Mouse (Mus musculus) MEL (cell line): ENCODE results near the gene Gm2431. TPM values are rescaled to one million over a fixed set of nuclear protein-coding genes. Genes with fewer than 3 reads are reported as not detected.
A peak's percentile ranks its signal among the peaks of the same experiment; 100 is the strongest.
"Not testable (repeated sequence)": the region's sequence is repeated elsewhere in the genome, so short reads cannot be mapped to it uniquely, and the experiment has no call there.

Experiments
- DNase-seq: peaks from one replicate; pipeline ENCODE4 v3.0.0; 2011; ENCODE audit warnings: low read depth, low spot score
- H3K27ac ChIP-seq: 2 replicates; pipeline ENCODE4 v1.5.1; 2012; ENCODE audit warnings: low read depth, mild to moderate bottlenecking, control low read depth, low read length, moderate library complexity; ENCODE audit not compliant: control insufficient read depth
- H3K27me3 ChIP-seq, 2 experiments: fragments of 150-350 bp in 1 of 2; sonication (generic) in 1 of 2; 2 replicates each; pipeline ENCODE4 v1.6.1; 2012; ENCODE audit warnings: low read length in 2 of 2, mild to moderate bottlenecking in 2 of 2, improper control_type of control experiment in 1 of 2, moderate library complexity in 1 of 2; ENCODE audit not compliant: insufficient read depth in 2 of 2, control insufficient read depth in 1 of 2
- H3K36me3 ChIP-seq, 2 experiments: 2 replicates each; pipeline ENCODE4 v1.6.1; 2012 to 2014; ENCODE audit warnings: low read length in 2 of 2, improper control_type of control experiment in 1 of 2, inconsistent platforms in 1 of 2, mild to moderate bottlenecking in 1 of 2; ENCODE audit not compliant: insufficient read depth in 2 of 2, control insufficient read depth in 1 of 2
- H3K4me1 ChIP-seq, 2 experiments: fragments of 150-350 bp in 1 of 2; sonication (generic) in 1 of 2; 2 replicates each; pipeline ENCODE4 v1.6.1; 2012; ENCODE audit warnings: low read length in 2 of 2, improper control_type of control experiment in 1 of 2, mild to moderate bottlenecking in 1 of 2; ENCODE audit not compliant: insufficient read depth in 2 of 2, control insufficient read depth in 1 of 2
- H3K4me3 ChIP-seq, 2 experiments: fragments of 150-350 bp in 1 of 2; sonication (generic) in 1 of 2; 2 replicates each; pipeline ENCODE4 v1.5.1; 2012; ENCODE audit warnings: low read depth in 2 of 2, low read length in 2 of 2, mild to moderate bottlenecking in 2 of 2, moderate library complexity in 2 of 2, control low read depth in 1 of 2, improper control_type of control experiment in 1 of 2; ENCODE audit not compliant: control insufficient read depth in 1 of 2, insufficient read depth in 1 of 2
- H3K79me2 ChIP-seq: 2 replicates; pipeline ENCODE4 v1.6.1; 2012; ENCODE audit warnings: mild to moderate bottlenecking, low read length, moderate library complexity; ENCODE audit not compliant: control insufficient read depth, poor library complexity, insufficient read depth
- H3K9ac ChIP-seq: 2 replicates; pipeline ENCODE4 v1.6.1; 2012; ENCODE audit warnings: low read depth, mild to moderate bottlenecking, control low read depth, low read length, moderate library complexity; ENCODE audit not compliant: control insufficient read depth, poor library complexity, severe bottlenecking
- H3K9me3 ChIP-seq: fragments of 150-350 bp; sonication (generic); replicated peaks from 2 replicates; pipeline ENCODE4 v1.6.1; 2012; ENCODE audit warnings: mild to moderate bottlenecking, low read length, improper control_type of control experiment, moderate library complexity; ENCODE audit not compliant: insufficient read depth
- CHD1 ChIP-seq: IDR thresholded peaks from 2 replicates; pipeline ENCODE4 v1.6.1; 2012; ENCODE audit warnings: low read depth, mild to moderate bottlenecking, inconsistent platforms, low read length, improper control_type of control experiment
- CTCF ChIP-seq, 3 experiments: IDR thresholded peaks in 2 of 3; conservative IDR thresholded peaks in 1 of 3; 2 replicates each; pipeline ENCODE4 v1.5.1; 2011 to 2012; ENCODE audit warnings: low read length in 3 of 3, low read depth in 2 of 3, mild to moderate bottlenecking in 2 of 3, improper control_type of control experiment in 1 of 3, inconsistent platforms in 1 of 3, mixed read lengths in 1 of 3, moderate library complexity in 1 of 3; ENCODE audit not compliant: control insufficient read depth in 1 of 3, insufficient read depth in 1 of 3, poor library complexity in 1 of 3, severe bottlenecking in 1 of 3
- ELF1 ChIP-seq: IDR thresholded peaks from 2 replicates; pipeline ENCODE4 v1.6.1; 2014; ENCODE audit warnings: low read depth, mild to moderate bottlenecking, inconsistent platforms, low read length, improper control_type of control experiment, moderate library complexity
- JUND ChIP-seq: IDR thresholded peaks from 2 replicates; pipeline ENCODE4 v1.6.1; 2011; ENCODE audit warnings: low read depth, mild to moderate bottlenecking, improper control_type of control experiment, low read length
- RAD21 ChIP-seq: IDR thresholded peaks from 2 replicates; pipeline ENCODE4 v1.6.1; 2011; ENCODE audit warnings: mild to moderate bottlenecking, low read depth, low read length, improper control_type of control experiment
- SMC3 ChIP-seq: IDR thresholded peaks from 2 replicates; pipeline ENCODE4 v1.6.1; 2011; ENCODE audit warnings: low read depth, low read length, improper control_type of control experiment
- TAL1 ChIP-seq: IDR thresholded peaks from 2 replicates; pipeline ENCODE4 v1.6.1; 2012; ENCODE audit warnings: mild to moderate bottlenecking, inconsistent platforms, low read length, moderate library complexity, mixed read lengths
- polyA plus RNA-seq, 2 experiments: library from polyadenylated mRNA; stranded (reverse) in 1 of 2; unstranded in 1 of 2; fragments of >175 nt in 1 of 2; fragments of >200 nt in 1 of 2; gene quantifications; 2 replicates each; pipeline versions ENCODE4 v1.2.1 to v1.2.4; 2012; ENCODE audit warnings: low replicate concordance in 2 of 2, low read depth in 1 of 2; ENCODE audit not compliant: insufficient read length in 2 of 2, insufficient read depth in 1 of 2, missing spikeins in 1 of 2
- total RNA-seq: library from RNA; depleted of rRNA; stranded (reverse); fragments of 300-350 nt; gene quantifications from 2 replicates; pipeline ENCODE4 v1.2.3, GENCODE M21; 2012

Gene Gm2431
- total and polyA plus RNA-seq, 3 experiments: not detected

GRCm38 (mm10) chr7:142278183-142278582, 20.0 kb upstream of the Gm2431 start:
- H3K4me3 ChIP-seq, H3K36me3 ChIP-seq, H3K4me1 ChIP-seq, H3K9ac ChIP-seq, H3K79me2 ChIP-seq, H3K27me3 ChIP-seq, H3K27ac ChIP-seq, H3K9me3 ChIP-seq: not testable (repeated sequence)
- TF ChIP-seq JUND (peak; percentile 75; the same call in 1 of the 2 replicates), CTCF (IDR thresholded peaks at IDR 0.05 in 2 of 3, conservative IDR thresholded peaks at IDR 0.05 in 1 of 3; ENCODE audit: control insufficient read depth in 1 of 3, insufficient read depth in 1 of 3, low read depth in 2 of 3, low read length in 3 of 3, poor library complexity in 1 of 3, severe bottlenecking in 1 of 3) (peak; percentile 50 to 68 (median 67)), SMC3 (peak; percentile 20)
- DNase-seq: peak; percentile 52

GRCm38 (mm10) chr7:142274263-142274662, 16.1 kb upstream of the Gm2431 start, which contains the start of gene Gm4559:
Gene Gm4559 (minus strand): TSS chr7:142274363.
- H3K4me3 ChIP-seq, H3K9ac ChIP-seq, H3K79me2 ChIP-seq, H3K27me3 ChIP-seq, H3K36me3 ChIP-seq, H3K9me3 ChIP-seq, DNase-seq, H3K27ac ChIP-seq, H3K4me1 ChIP-seq: not testable (repeated sequence)

- H3K79me2 ChIP-seq: no peaks in the 10 kb centered on the region
- no peaks in the 10 kb centered on the region for H3K4me1 ChIP-seq
- H3K36me3 ChIP-seq: no peaks in the 10 kb centered on the region
- H3K27me3 ChIP-seq: no peaks in the 10 kb centered on the region
- H3K9me3 ChIP-seq: no peaks in the 10 kb centered on the region
- no peak overlapping the region for H3K4me3 ChIP-seq
- TF ChIP-seq CTCF (IDR thresholded peaks at IDR 0.05 in 2 of 3, conservative IDR thresholded peaks at IDR 0.05 in 1 of 3; ENCODE audit: control insufficient read depth in 1 of 3, insufficient read depth in 1 of 3, low read depth in 2 of 3, low read length in 3 of 3, poor library complexity in 1 of 3, severe bottlenecking in 1 of 3) (peak; percentile 65 to 75 (median 74)), SMC3 (peak; percentile 45), CHD1 (no peak)
- DNase-seq: peak; percentile 41
- no peak overlapping the region for H3K27ac ChIP-seq
- no peak overlapping the region for H3K9ac ChIP-seq
Measured at GRCm38 (mm10) chr7:142255517-142255916, 2.6 kb downstream of the Gm2431 start.

DNA sequence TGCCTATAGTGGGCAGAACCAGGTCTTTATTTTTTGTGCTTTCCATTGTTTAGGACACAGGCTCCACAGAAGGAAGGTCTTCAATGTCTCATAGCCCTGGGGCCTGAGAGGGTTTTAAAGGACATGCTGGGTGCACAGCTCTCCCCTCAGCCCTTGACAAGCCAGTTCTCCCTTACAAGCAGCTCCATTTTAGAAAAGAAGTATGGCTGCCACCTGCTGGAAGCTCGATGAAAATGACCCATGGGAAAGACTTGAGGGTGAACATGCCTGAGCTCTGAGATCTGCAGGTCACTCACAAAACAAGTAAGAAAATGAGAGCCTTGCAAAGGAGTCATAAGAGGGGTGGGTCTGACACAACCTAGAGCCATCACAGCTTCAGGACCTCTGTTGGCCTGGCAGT, 8.3 kb downstream of the Gm2431 start:
- Histone ChIP-seq H3K36me3 (no peaks in the 10 kb centered on the region), H3K27me3 (peaks cover 0 to 4% of the 10 kb centered on the region in 2 experiments; a peak in 1 of 4 replicates), H3K4me1 (no peaks in the 10 kb centered on the region), H3K9ac (no peak overlapping the region), H3K79me2 (no peaks in the 10 kb centered on the region), H3K9me3 (no peaks in the 10 kb centered on the region), H3K27ac (no peak overlapping the region), H3K4me3 (no peak overlapping the region)
- TF ChIP-seq SMC3: peak; percentile 31
- peak; percentile 19 to 57 (median 35); a peak in 4 of 6 replicates for TF ChIP-seq CTCF (IDR thresholded peaks at IDR 0.05 in 2 of 3, conservative IDR thresholded peaks at IDR 0.05 in 1 of 3; ENCODE audit: control insufficient read depth in 1 of 3, insufficient read depth in 1 of 3, low read depth in 2 of 3, low read length in 3 of 3, poor library complexity in 1 of 3, severe bottlenecking in 1 of 3)
- TF ChIP-seq TAL1: no peak
- no peak for TF ChIP-seq ELF1
- peak; percentile 40 for TF ChIP-seq RAD21
- DNase-seq: peak; percentile 36
